Mouse (Mus musculus) telencephalon, adult 2 months (tissue): ENCODE measurements around the gene 1110032F04Rik.

Experiments used
- DNase-seq: peaks from one replicate; pipeline ENCODE4 v3.0.0-alpha.2; 2011; ENCODE audit warnings: low read depth, low spot score

1110032F04Rik gene

DNA sequence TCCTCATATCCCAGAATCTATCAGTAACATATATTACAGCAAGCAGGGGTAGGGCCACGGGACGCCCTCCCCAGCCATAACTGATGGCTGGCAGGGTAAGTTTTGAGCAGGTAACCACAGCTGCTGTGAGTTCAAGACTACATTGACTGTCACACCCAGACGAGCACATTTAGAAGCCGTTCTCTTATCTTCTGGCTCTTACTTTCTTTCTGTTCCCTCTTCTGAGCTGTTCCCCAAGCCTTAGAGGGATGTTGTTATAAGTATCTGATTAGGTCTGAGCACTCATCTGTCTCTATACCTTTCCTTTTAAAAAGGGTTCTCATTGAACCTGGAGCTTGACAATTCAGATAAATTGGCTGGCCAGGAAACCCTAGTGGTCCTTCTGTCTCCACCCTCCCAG is 38.1 kb downstream of the 1110032F04Rik start:
- no peak for DNase-seq
